Mouse (Mus musculus): ENCODE measurements around the gene Trmt112. TPM values are rescaled to one million over a fixed set of nuclear protein-coding genes. Genes with fewer than 3 reads are reported as not detected.

Gene Trmt112
- polyA plus RNA-seq, 1 experiment from 2014 or later: 115 TPM

DNA sequence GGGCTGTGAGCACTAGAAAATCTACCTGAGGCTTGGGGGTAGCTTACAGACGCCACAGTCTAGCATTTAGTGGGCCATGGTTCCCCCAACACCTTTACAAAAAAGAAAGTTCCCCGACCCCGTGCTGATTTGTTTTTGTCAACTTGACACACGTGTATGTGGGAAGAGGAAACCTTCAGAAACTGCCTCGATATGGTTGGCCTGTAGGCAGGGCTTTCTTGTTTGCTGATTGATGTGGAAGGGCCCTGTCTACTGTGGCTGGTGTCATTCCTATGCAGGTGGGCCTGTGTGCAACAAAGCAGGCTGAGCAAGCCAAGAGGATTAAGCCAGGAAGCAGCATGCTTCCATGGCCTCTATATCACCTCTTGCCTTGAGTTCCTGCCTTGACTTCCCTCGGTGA is 3.5 kb downstream of the Trmt112 start:
- Histone ChIP-seq H3K4me1 (ENCODE audit: control insufficient read depth, insufficient read depth, low read length) (peaks cover 11% of the 10 kb centered on the region), H3K9me3 (ENCODE audit: control insufficient read depth, low read length) (no peaks in the 10 kb centered on the region), H3K9ac (replicated peaks; ENCODE audit: low read length) (no peak overlapping the region), H3K36me3 (ENCODE audit: control insufficient read depth, insufficient read depth, low read length) (peaks cover 38% of the 10 kb centered on the region), H3K4me2 (ENCODE audit: low read length) (no peak overlapping the region), H3K27me3 (ENCODE audit: control insufficient read depth, insufficient read depth, low read length) (no peaks in the 10 kb centered on the region), H3K4me3 (replicated peaks; ENCODE audit: low read depth, low read length) (no peak overlapping the region), H3K27ac (replicated peaks; ENCODE audit: low read depth, low read length) (no peak overlapping the region)
- DNase-seq (no peak), ATAC-seq (ENCODE audit: low FRiP score, low TSS enrichment) (no peak)
- 91% methylated on average over 6 of the region's 6 CpGs for WGBS

DNA sequence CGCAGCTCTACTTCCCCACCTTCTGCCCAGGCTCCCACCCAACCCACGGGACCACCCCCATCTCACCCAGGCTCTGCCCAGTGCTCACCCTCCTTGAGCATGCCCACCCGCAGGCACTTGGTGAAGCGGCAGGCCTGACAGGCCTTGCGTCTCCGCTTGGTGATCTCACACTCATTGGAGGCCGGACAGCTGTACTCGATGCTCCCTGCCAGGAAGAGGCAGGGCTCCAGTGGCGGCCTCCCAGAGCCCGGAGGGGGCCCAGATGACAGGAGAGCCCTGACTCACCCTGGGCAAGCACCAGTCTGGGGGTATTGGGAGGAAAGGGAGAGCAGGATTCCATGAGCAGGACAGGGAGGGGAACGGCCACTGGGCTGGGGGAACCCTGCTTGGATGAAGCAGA is 4.5 kb downstream of the Trmt112 start:
- no peak for DNase-seq
- H3K4me1 ChIP-seq (ENCODE audit: control insufficient read depth, insufficient read depth, low read length): peaks cover 1% of the 10 kb centered on the region
- H3K4me2 ChIP-seq (ENCODE audit: low read length): no peak overlapping the region
- H3K9me3 ChIP-seq (ENCODE audit: control insufficient read depth, low read length): no peaks in the 10 kb centered on the region
- H3K9ac ChIP-seq (replicated peaks; ENCODE audit: low read length): no peak overlapping the region
- ATAC-seq (ENCODE audit: low FRiP score, low TSS enrichment): no peak
- peaks cover 38% of the 10 kb centered on the region for H3K36me3 ChIP-seq (ENCODE audit: control insufficient read depth, insufficient read depth, low read length)
- no peaks in the 10 kb centered on the region for H3K27me3 ChIP-seq (ENCODE audit: control insufficient read depth, insufficient read depth, low read length)
- no peak overlapping the region for H3K27ac ChIP-seq (replicated peaks; ENCODE audit: low read depth, low read length)
- H3K4me3 ChIP-seq (replicated peaks; ENCODE audit: low read depth, low read length): no peak overlapping the region
- 87% methylated on average over 11 of the region's 11 CpGs for whole genome bisulfite sequencing

DNA sequence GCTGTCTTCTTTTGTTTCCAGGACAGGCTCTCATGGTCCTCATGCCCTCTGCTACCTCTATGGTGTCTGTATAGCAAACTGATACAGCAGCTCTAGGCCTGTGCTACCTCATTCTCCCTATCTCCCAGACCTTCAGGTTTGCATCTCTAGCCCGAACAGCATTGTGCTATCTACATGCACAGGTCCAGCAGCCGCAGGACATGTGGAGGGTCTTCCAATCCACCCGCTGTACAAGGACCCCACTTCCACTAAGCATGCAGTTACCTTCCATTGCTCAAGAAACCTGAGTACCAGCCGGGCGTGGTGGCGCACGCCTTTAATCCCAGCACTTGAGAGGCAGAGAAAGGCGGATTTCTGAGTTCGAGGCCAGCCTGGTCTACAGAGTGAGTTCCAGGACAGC is 5.0 kb downstream of the Trmt112 start:
- H3K9me3 ChIP-seq (ENCODE audit: control insufficient read depth, low read length): no peaks in the 10 kb centered on the region
- WGBS: 89% methylated on average over 9 of the region's 9 CpGs
- DNase-seq (no peak), ATAC-seq (ENCODE audit: low FRiP score, low TSS enrichment) (no peak)
- H3K4me3 ChIP-seq (replicated peaks; ENCODE audit: low read depth, low read length): no peak overlapping the region
- no peak overlapping the region for H3K9ac ChIP-seq (replicated peaks; ENCODE audit: low read length)
- peaks cover 38% of the 10 kb centered on the region for H3K36me3 ChIP-seq (ENCODE audit: control insufficient read depth, insufficient read depth, low read length)
- no peak overlapping the region for H3K4me2 ChIP-seq (ENCODE audit: low read length)
- H3K27ac ChIP-seq (replicated peaks; ENCODE audit: low read depth, low read length): no peak overlapping the region
- no peaks in the 10 kb centered on the region for H3K4me1 ChIP-seq (ENCODE audit: control insufficient read depth, insufficient read depth, low read length)
- no peaks in the 10 kb centered on the region for H3K27me3 ChIP-seq (ENCODE audit: control insufficient read depth, insufficient read depth, low read length)

DNA sequence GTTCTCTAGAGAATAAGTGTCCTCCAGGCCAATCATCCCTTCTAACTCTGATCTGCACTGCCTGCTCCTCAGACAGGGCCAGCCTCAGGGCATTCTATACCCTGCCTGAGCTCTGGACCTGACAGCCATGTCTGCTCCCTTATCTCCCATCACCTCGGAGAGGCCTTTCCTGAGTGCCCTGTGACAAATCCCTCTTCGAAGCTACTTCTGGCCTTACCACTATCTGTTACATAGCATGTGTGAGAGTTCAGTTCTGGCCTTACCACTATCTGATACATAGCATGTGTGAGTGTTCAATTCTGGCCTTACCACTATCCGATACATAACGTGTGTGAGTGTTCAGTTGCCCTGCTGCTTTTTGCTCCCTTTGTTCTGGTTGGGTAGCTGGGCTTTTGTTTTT is 5.8 kb downstream of the Trmt112 start:
- Histone ChIP-seq H3K27me3 (ENCODE audit: control insufficient read depth, insufficient read depth, low read length) (no peaks in the 10 kb centered on the region), H3K9me3 (ENCODE audit: control insufficient read depth, low read length) (no peaks in the 10 kb centered on the region), H3K4me2 (ENCODE audit: low read length) (no peak overlapping the region), H3K9ac (replicated peaks; ENCODE audit: low read length) (no peak overlapping the region), H3K4me1 (ENCODE audit: control insufficient read depth, insufficient read depth, low read length) (peaks cover 5% of the 10 kb centered on the region), H3K27ac (replicated peaks; ENCODE audit: low read depth, low read length) (no peak overlapping the region), H3K4me3 (replicated peaks; ENCODE audit: low read depth, low read length) (no peak overlapping the region), H3K36me3 (ENCODE audit: control insufficient read depth, insufficient read depth, low read length) (peaks cover 38% of the 10 kb centered on the region)
- DNase-seq (no peak), ATAC-seq (ENCODE audit: low FRiP score, low TSS enrichment) (no peak)
- WGBS: 85% methylated on average over 4 of the region's 4 CpGs

DNA sequence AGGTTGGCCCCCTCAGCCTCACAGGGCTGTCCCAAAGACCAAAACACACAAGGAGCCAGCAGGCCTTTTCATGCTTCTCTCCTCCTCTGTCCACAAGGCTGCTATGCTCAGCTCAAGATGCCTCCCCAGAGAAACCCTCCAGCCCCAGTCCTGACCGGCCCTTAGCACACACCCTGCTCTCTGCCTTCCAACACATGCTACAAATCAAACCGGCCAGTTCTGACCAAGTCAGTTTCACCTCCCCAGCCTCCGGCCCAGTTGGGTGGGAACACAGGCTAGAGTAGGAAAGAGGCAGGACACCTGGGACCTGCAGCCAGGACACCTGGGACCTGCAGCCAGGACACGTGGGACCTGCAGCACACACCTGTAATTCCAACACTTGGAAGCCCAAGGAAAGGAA is 7.0 kb downstream of the Trmt112 start:
- Histone ChIP-seq H3K27ac (replicated peaks; ENCODE audit: low read depth, low read length) (no peak overlapping the region), H3K27me3 (ENCODE audit: control insufficient read depth, insufficient read depth, low read length) (no peaks in the 10 kb centered on the region), H3K36me3 (ENCODE audit: control insufficient read depth, insufficient read depth, low read length) (peaks cover 33% of the 10 kb centered on the region), H3K4me2 (ENCODE audit: low read length) (no peak overlapping the region), H3K9ac (replicated peaks; ENCODE audit: low read length) (no peak overlapping the region), H3K9me3 (ENCODE audit: control insufficient read depth, low read length) (no peaks in the 10 kb centered on the region), H3K4me3 (replicated peaks; ENCODE audit: low read depth, low read length) (no peak overlapping the region), H3K4me1 (ENCODE audit: control insufficient read depth, insufficient read depth, low read length) (peaks cover 11% of the 10 kb centered on the region)
- 90% methylated on average over 4 of the region's 4 CpGs for WGBS
- no peak for ATAC-seq (ENCODE audit: low FRiP score, low TSS enrichment)
- DNase-seq: no peak

DNA sequence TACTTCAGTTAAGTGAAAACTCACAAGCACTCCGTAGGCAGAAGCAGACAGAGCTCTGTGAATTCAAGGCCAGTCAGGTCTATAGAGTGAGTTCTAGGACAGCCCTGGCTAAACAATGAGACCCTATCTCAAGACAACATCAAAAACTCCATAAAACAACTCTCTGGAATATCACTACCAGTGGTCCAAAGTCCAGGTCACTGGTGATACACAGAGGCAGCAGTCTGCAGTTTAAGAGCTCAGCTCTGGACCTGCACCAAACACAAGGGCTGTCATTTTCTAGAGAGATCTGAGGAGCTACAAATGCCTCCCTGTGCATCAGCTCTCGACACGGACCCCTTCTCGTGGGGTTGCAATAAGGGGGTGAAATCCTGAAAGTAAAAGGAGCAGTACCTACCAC is 8.8 kb downstream of the Trmt112 start:
- H3K27me3 ChIP-seq (ENCODE audit: control insufficient read depth, insufficient read depth, low read length): peaks cover 10% of the 10 kb centered on the region; the same call in 1 of the 2 replicates
- DNase-seq (no peak), ATAC-seq (ENCODE audit: low FRiP score, low TSS enrichment) (no peak)
- no peak overlapping the region for H3K27ac ChIP-seq (replicated peaks; ENCODE audit: low read depth, low read length)
- no peak overlapping the region for H3K4me2 ChIP-seq (ENCODE audit: low read length)
- 97% methylated on average over 4 of the region's 4 CpGs for WGBS
- H3K4me1 ChIP-seq (ENCODE audit: control insufficient read depth, insufficient read depth, low read length): peaks cover 18% of the 10 kb centered on the region
- no peak overlapping the region for H3K4me3 ChIP-seq (replicated peaks; ENCODE audit: low read depth, low read length)
- H3K36me3 ChIP-seq (ENCODE audit: control insufficient read depth, insufficient read depth, low read length): peaks cover 14% of the 10 kb centered on the region
- no peak overlapping the region for H3K9ac ChIP-seq (replicated peaks; ENCODE audit: low read length)
- H3K9me3 ChIP-seq (ENCODE audit: control insufficient read depth, low read length): no peaks in the 10 kb centered on the region

DNA sequence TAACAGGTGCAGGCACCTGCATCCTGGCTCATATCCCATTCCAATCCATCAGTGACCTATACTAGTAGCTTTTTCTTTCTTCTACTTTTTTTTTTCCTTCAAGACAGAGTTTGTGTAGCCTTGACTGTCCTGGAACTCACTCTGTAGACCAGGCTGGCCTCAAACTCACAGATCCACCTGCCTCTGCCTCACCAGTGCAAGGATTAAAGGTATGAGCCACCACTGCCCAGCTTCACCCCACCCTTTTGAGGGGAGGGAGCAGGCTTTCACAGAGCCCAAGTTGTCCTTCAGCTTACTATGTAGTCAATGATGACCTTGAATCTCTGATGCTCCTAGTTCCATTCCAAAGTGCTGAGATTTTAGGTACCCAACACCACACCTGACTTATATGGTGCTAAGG is 9.9 kb downstream of the Trmt112 start:
- Histone ChIP-seq H3K4me3 (replicated peaks; ENCODE audit: low read depth, low read length) (no peak overlapping the region), H3K27ac (replicated peaks; ENCODE audit: low read depth, low read length) (no peak overlapping the region), H3K9me3 (ENCODE audit: control insufficient read depth, low read length) (no peaks in the 10 kb centered on the region), H3K36me3 (ENCODE audit: control insufficient read depth, insufficient read depth, low read length) (0 out of 2 replicates have a peak, but pooled peaks cover 6% of the 10 kb centered on the region), H3K4me1 (ENCODE audit: control insufficient read depth, insufficient read depth, low read length) (peaks cover 18% of the 10 kb centered on the region), H3K27me3 (ENCODE audit: control insufficient read depth, insufficient read depth, low read length) (peaks cover 21% of the 10 kb centered on the region), H3K9ac (replicated peaks; ENCODE audit: low read length) (no peak overlapping the region), H3K4me2 (ENCODE audit: low read length) (no peak overlapping the region)
- ATAC-seq (ENCODE audit: low FRiP score, low TSS enrichment) (no peak), DNase-seq (no peak)

DNA sequence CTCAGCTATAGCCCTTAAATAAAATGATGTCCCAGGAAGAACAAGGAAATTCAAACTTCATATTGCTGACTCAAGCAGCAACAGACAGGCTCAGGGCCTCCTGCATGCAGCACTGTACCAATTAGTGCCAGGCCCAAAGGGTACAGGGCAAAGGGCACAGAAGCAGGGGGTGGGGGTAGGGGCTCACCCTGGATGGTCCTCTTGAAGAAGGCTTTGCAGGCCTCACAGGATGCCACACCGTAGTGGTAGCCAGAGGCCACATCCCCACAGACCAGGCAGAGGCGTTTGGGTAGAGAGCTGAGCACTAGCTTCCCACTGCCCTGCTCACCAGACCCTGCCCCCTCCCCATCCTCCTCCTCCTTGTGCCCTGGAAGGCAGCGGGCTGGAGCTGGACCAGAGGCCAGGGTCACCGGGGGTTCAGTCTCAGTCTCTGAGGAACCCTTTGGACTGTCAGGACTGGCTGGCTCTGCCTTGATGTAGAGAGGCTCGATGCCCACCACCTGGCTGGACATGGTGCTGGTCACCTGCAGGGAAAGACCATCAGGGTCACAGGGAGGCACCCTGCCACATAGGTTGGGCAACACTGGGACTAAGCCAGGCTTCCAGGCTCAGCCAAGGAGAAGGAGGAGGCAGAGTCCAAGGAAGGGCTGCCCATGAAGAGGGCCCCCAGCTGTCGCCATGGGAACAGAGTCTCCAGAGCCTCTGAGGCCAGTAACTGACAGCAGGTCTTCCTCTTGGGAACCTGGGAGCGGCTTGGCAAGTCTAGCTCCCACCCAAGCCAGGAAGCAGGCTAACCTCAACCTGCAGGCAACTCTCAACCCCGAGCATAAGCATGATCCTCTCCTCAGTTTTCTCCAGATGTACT is 10.6 kb downstream of the Trmt112 start:
- ATAC-seq (ENCODE audit: low FRiP score, low TSS enrichment) (no peak), DNase-seq (peak; percentile 21)
- peaks cover 18% of the 10 kb centered on the region for H3K4me1 ChIP-seq (ENCODE audit: control insufficient read depth, insufficient read depth, low read length)
- WGBS: 45% methylated on average over 7 of the region's 8 CpGs
- peak overlapping the region; percentile 84 for H3K4me2 ChIP-seq (ENCODE audit: low read length)
- H3K4me3 ChIP-seq (replicated peaks; ENCODE audit: low read depth, low read length): peak overlapping the region; percentile 66
- peaks cover 27% of the 10 kb centered on the region for H3K27me3 ChIP-seq (ENCODE audit: control insufficient read depth, insufficient read depth, low read length)
- H3K9me3 ChIP-seq (ENCODE audit: control insufficient read depth, low read length): no peaks in the 10 kb centered on the region
- peak overlapping the region; percentile 94; the same call in 1 of the 2 replicates for H3K9ac ChIP-seq (replicated peaks; ENCODE audit: low read length)
- H3K36me3 ChIP-seq (ENCODE audit: control insufficient read depth, insufficient read depth, low read length): 0 out of 2 replicates have a peak, but pooled peaks cover 4% of the 10 kb centered on the region
- no peak overlapping the region for H3K27ac ChIP-seq (replicated peaks; ENCODE audit: low read depth, low read length)
